Mouse (Mus musculus): ENCODE data around the gene Gm15093. TPM values are rescaled to one million over a fixed set of nuclear protein-coding genes. Genes with fewer than 3 reads are reported as not detected.
"Not testable (repeated sequence)": the region's sequence is repeated elsewhere in the genome, so short reads cannot be mapped to it uniquely, and the experiment has no call there.

Gene Gm15093
- polyA plus RNA-seq (2014; fragmentation: Nextera tagmentation; extraction: Ambion mirVana) = not detected in 2 replicates

DNA sequence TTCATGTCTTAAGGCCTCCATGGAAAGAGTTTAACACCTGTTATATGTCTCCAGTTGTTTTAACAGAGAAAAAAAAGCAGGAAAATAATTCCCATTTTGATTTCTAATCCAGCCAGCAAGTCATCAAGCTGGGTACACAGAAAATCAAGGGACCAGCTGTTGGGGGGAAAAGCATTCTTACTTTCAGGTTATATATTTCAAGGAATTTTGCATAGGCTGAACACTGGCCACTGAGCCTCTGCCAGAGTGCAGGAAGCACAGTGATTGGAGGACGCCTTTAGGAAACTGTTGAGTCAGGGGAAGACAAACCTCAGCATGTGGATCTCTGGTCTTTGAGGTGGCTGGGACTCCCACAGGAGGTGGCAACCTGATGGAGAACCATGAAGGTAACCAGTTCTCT is at the start of gene Gm15093:
Gm15093 (plus strand) TSS at position 301 of the 400 bp plus-strand sequence.
- DNase-seq; ATAC-seq (ENCODE audit: insufficient read depth): not testable (repeated sequence)

More for the DNA sequence above, at the start of gene Gm15093:
- not testable (repeated sequence) for H3K9me3 ChIP-seq (ENCODE audit: low read depth, low read length); H3K9ac ChIP-seq; H3K36me3 ChIP-seq (ENCODE audit: insufficient read depth); H3K4me1 ChIP-seq (ENCODE audit: insufficient read depth); H3K27ac ChIP-seq (ENCODE audit: low read depth); H3K4me2 ChIP-seq; H3K4me3 ChIP-seq (ENCODE audit: low read depth, low read length); H3K27me3 ChIP-seq (ENCODE audit: insufficient read depth, low read length)
- WGBS = no CpG with 5 or more reads among the region's 1 CpGs

Other genes with a start within 250 kb of the Gm15093 start
- gene Ott, start 198.1 kb upstream of the Gm15093 start, polyA plus RNA-seq (2014; fragmentation: Nextera tagmentation; extraction: Ambion mirVana) = not detected in 2 replicates
- gene Gm15085, start 175.2 kb downstream of the Gm15093 start, polyA plus RNA-seq (2014; fragmentation: Nextera tagmentation; extraction: Ambion mirVana) = not detected in 2 replicates